Mouse (Mus musculus) forebrain, embryonic 15.5 days (tissue): ENCODE data around the gene Cep152. TPM values are rescaled to one million over a fixed set of nuclear protein-coding genes. Genes with fewer than 3 reads are reported as not detected.

Experiments used
- ATAC-seq: fragments of 200-750 bp; cut with Nextera tagmentation; replicated peaks from 2 replicates; pipeline ENCODE4 v1.8.0; 2017; ENCODE audit warnings: mild to moderate bottlenecking, moderate TSS enrichment, moderate library complexity
- H3K27ac ChIP-seq: fragments of 300-500 bp; sonication (generic); replicated peaks from 2 replicates; pipeline ENCODE4 v1.5.1; 2015; ENCODE audit warnings: mild to moderate bottlenecking, inconsistent platforms
- H3K27me3 ChIP-seq: fragments of 300-500 bp; sonication (generic); 2 replicates; pipeline ENCODE4 v1.6.1; 2015; ENCODE audit warnings: inconsistent platforms
- H3K36me3 ChIP-seq: fragments of 300-500 bp; sonication (generic); 2 replicates; pipeline ENCODE4 v1.6.1; 2015; ENCODE audit warnings: mild to moderate bottlenecking, inconsistent platforms
- H3K4me1 ChIP-seq: fragments of 300-500 bp; sonication (generic); 2 replicates; pipeline ENCODE4 v1.6.1; 2015; ENCODE audit warnings: inconsistent platforms
- H3K4me2 ChIP-seq: fragments of 300-500 bp; sonication (generic); replicated peaks from 2 replicates; pipeline ENCODE4 v1.6.1; 2015; ENCODE audit warnings: mild to moderate bottlenecking, inconsistent platforms
- H3K4me3 ChIP-seq: fragments of 300-500 bp; sonication (generic); 2 replicates; pipeline ENCODE4 v1.5.1; 2015; ENCODE audit warnings: mild to moderate bottlenecking, inconsistent platforms
- H3K9ac ChIP-seq: fragments of 300-500 bp; sonication (generic); replicated peaks from 2 replicates; pipeline ENCODE4 v1.6.1; 2015; ENCODE audit warnings: mild to moderate bottlenecking, inconsistent platforms
- H3K9me3 ChIP-seq: fragments of 300-500 bp; sonication (generic); 2 replicates; pipeline ENCODE4 v1.6.1; 2016; ENCODE audit warnings: inconsistent platforms
- WGBS: fragments of 180-500 bp; shearing (Covaris S2); methylation state at CpG from one replicate; pipeline ENCODE4 v1.1.7; 2015; ENCODE audit warnings: mixed read lengths; 5-methylcytosine and 5-hydroxymethylcytosine counted together
- polyA plus RNA-seq: library from polyadenylated mRNA; unstranded; fragments of >200 nt; fragmentation: Nextera tagmentation; extraction: Ambion mirVana; gene quantifications from 2 replicates; pipeline ENCODE4 v1.2.1, GENCODE M21; 2015

Cep152 gene
- polyA plus RNA-seq, 1 experiment from 2014 or later = 4.4 TPM

DNA sequence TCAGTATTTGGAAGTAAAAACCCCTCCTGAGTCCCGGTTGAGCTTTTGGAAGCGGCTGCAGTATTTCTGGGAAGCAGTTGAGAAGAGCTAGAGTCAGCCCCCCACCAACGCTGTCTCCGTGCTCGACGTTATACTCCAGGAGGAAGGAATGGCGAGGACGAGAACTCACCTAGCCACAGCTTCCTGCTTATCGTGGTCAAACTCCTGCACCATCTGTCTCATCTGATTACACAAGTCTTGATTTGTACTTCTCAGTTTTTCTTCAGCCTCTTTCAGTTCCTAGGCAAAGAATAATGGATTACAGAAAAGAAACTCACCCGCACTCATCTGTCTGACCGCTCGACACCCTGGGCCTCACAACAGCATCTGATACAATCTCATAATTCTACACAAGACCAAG lies 35.6 kb downstream of the Cep152 start:
- ATAC-seq = no peak
- no peak overlapping the region for H3K4me3 ChIP-seq
- H3K36me3 ChIP-seq = peaks cover 37% of the 10 kb centered on the region
- H3K9ac ChIP-seq = no peak overlapping the region
- H3K4me1 ChIP-seq = no peaks in the 10 kb centered on the region
- H3K9me3 ChIP-seq = no peaks in the 10 kb centered on the region
- WGBS = 94% methylated on average over 12 of the region's 12 CpGs
- no peak overlapping the region for H3K4me2 ChIP-seq
- no peak overlapping the region for H3K27ac ChIP-seq
- H3K27me3 ChIP-seq = no peaks in the 10 kb centered on the region

DNA sequence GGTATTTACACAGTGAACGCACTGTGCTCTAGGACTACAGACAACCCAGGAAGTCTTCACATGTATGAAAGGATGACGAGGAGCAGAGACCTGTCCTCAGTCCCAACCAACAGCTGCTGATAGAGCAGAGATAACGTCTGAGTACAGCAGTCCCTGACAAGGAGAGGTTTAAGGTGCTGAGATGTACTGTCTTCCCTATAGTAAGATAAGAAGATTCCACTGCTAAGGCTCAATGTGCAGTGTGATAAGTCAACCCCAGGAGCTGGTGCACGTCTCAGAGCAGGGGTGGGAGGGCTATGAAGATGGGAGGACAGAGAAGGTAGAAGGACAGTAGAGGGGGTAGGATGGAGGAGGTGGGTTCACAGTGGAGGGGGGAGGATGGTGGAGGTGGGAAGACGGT lies 43.8 kb downstream of the Cep152 start:
- Histone ChIP-seq H3K4me1 (no peaks in the 10 kb centered on the region), H3K27ac (no peak overlapping the region), H3K9ac (no peak overlapping the region), H3K9me3 (no peaks in the 10 kb centered on the region), H3K4me2 (no peak overlapping the region), H3K27me3 (no peaks in the 10 kb centered on the region), H3K36me3 (peaks cover 39% of the 10 kb centered on the region), H3K4me3 (no peak overlapping the region)
- ATAC-seq = no peak
- 91% methylated on average over 5 of the region's 5 CpGs for WGBS

DNA sequence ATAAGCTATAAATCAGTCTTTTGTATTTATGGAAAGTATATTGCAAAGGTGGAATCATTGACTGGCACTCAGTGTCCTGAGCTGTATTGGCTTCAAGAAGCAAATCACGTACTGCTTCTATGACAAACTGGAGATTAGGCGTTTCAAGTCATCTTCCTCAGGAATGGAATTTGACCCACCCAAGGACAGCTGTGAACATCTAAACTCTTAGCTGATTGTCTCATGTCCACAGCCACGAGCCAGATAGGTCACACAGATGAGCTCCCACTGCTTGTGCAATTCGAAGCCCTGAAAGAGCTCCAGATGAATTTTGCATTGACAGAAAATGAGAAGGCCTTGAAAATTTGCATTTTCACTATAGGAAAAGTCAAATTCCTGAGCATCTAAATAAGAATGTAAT lies 47.2 kb downstream of the Cep152 start:
- ATAC-seq = no peak
- peaks cover 35% of the 10 kb centered on the region; the same call in 1 of the 2 replicates for H3K36me3 ChIP-seq
- no peak overlapping the region for H3K4me3 ChIP-seq
- no peak overlapping the region for H3K4me2 ChIP-seq
- no peaks in the 10 kb centered on the region for H3K4me1 ChIP-seq
- no peak overlapping the region for H3K9ac ChIP-seq
- no peaks in the 10 kb centered on the region for H3K27me3 ChIP-seq
- H3K9me3 ChIP-seq = no peaks in the 10 kb centered on the region
- no peak overlapping the region for H3K27ac ChIP-seq
- WGBS = 86% methylated on average over 4 of the region's 4 CpGs

DNA sequence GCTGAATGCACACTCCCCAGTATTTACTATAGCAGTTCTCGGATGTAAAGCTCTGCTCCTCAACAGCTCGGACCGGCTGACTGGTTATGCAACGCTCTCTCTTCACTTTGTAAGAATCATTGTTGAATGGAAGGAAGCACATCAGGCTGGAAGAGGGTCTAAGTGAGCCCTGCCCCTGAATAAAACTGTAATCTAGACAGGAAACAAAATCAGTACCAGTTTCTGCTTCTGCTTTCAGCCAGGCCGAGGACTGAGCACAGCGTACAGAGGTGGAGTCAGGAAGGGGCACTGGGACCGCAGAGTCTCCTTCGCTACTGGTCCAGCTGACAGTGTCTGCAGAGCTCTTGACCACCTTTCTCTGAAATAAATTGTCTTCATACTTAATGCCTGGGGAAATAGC lies 48.4 kb downstream of the Cep152 start:
- WGBS = 90% methylated on average over 8 of the region's 8 CpGs
- Histone ChIP-seq H3K4me1 (no peaks in the 10 kb centered on the region), H3K9ac (no peak overlapping the region), H3K27ac (no peak overlapping the region), H3K4me3 (no peak overlapping the region), H3K36me3 (peaks cover 27% of the 10 kb centered on the region; the same call in 1 of the 2 replicates), H3K4me2 (no peak overlapping the region), H3K9me3 (no peaks in the 10 kb centered on the region), H3K27me3 (no peaks in the 10 kb centered on the region)
- ATAC-seq = no peak

DNA sequence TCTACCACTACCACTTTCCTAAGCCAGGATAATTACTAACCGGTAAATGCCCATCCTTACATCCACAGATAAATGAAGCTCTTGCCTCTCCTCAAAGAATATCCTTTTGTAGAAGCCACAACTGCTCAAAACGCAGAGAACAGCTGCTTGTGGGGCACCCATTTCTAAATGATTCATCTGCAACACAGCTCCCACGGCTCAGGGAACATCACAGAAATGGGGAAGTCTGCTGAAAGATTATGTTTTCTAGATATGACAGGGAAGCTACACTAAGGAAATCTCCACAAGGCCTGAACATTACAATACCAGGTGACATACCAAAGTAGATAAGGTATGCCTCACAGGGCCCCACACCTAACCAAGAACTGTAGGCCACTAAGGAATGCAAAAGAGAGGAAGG lies 49.1 kb downstream of the Cep152 start:
- Histone ChIP-seq H3K9me3 (no peaks in the 10 kb centered on the region), H3K4me1 (no peaks in the 10 kb centered on the region), H3K27me3 (no peaks in the 10 kb centered on the region), H3K36me3 (peaks cover 20% of the 10 kb centered on the region; the same call in 1 of the 2 replicates), H3K9ac (no peak overlapping the region), H3K4me3 (no peak overlapping the region), H3K4me2 (no peak overlapping the region), H3K27ac (no peak overlapping the region)
- WGBS = 91% methylated on average over 3 of the region's 3 CpGs
- no peak for ATAC-seq

- no peaks in the 10 kb centered on the region for H3K27me3 ChIP-seq
- no peaks in the 10 kb centered on the region for H3K9me3 ChIP-seq
- H3K4me1 ChIP-seq = no peaks in the 10 kb centered on the region
- 87% methylated on average over 11 of the region's 11 CpGs for WGBS
- no peak overlapping the region for H3K9ac ChIP-seq
- no peak for ATAC-seq
- H3K4me2 ChIP-seq = no peak overlapping the region
- peaks cover 12% of the 10 kb centered on the region; the same call in 1 of the 2 replicates for H3K36me3 ChIP-seq
- no peak overlapping the region for H3K4me3 ChIP-seq
- H3K27ac ChIP-seq = no peak overlapping the region
These were observed 61.0 kb downstream of the Cep152 start for GRCm38 (mm10) chr2:125563884-125564283.

- WGBS = 77% methylated on average over 8 of the region's 8 CpGs
- no peak for ATAC-seq
- no peak overlapping the region for H3K4me2 ChIP-seq
These were observed 62.5 kb downstream of the Cep152 start for GRCm38 (mm10) chr2:125562407-125562806.

DNA sequence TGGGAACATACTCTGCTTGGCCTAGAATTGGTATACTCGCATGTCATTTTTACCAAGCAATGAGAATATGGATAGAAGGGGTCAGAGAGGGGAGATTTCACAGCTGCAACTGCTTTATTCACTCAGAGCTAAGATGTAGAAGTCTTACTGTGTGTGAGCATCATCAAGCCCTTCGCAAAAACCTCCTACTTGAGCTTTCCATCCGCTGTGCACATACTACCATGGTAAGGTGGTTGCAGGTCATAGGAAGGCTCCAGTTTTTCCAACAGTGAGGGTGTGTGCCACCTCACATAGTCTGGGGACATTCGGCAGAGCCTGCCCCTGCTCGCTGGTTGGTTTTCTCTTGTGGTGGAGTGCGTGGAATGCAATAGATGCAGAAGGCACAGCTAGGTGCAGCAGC lies 64.9 kb downstream of the Cep152 start:
- Histone ChIP-seq H3K9ac (no peak overlapping the region), H3K27ac (no peak overlapping the region), H3K4me1 (no peaks in the 10 kb centered on the region), H3K27me3 (no peaks in the 10 kb centered on the region), H3K36me3 (peaks cover 3% of the 10 kb centered on the region; the same call in 1 of the 2 replicates), H3K4me3 (no peak overlapping the region), H3K4me2 (no peak overlapping the region), H3K9me3 (no peaks in the 10 kb centered on the region)
- 89% methylated on average over 6 of the region's 6 CpGs for WGBS
- ATAC-seq = no peak

More at GRCm38 (mm10) chr2:125562407-125562806, 62.5 kb downstream of the Cep152 start:
- no peak overlapping the region for H3K4me3 ChIP-seq
- H3K36me3 ChIP-seq = peaks cover 6% of the 10 kb centered on the region; the same call in 1 of the 2 replicates
- H3K9ac ChIP-seq = no peak overlapping the region
- H3K4me1 ChIP-seq = no peaks in the 10 kb centered on the region
- H3K9me3 ChIP-seq = no peaks in the 10 kb centered on the region
- H3K27me3 ChIP-seq = no peaks in the 10 kb centered on the region
- no peak overlapping the region for H3K27ac ChIP-seq

DNA sequence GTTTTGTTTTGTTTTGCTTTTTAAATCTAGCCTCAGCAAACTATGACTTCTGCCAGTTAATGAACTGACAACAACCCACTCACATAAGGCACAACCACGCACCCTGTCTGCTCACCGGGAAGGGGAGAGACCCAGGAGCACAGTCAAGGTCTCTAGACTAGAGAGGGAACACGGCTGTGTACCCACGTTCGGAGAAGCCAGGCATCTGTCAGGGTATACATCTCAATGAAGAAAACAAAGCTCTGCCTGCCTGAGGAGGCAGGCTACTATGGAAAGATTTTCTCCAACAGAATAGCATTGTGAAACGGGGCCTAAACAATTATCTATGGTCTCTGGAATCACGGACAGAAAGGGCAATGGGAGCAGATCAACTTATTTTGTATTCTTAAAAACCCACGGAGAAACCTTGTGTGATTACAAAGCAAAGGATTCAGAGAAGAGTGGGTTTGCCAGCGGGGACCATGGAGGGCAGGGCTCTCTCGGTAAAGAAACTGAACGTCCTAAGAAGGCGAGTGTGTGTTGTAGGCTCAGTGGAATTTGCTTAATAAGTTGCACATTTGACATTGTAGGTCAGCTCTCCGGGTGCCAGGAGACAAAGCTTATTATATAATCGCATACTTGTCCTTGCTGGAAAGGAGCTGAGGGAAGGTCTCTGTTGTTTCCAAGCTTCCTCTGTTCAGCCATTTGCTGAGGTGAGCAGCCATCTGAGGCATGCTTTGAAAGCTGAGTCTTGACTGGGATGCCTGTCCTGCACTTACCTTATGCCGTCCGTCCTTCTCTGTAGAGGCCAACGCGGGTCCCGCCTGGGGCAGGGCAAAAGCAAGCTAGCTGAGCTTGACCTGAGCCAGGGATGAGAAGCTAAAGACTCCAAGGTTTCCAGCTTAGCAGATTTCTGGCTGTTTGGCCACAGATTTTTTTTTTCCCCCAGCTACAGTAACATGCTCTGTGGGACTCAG lies 66.0 kb downstream of the Cep152 start:
- no peak for ATAC-seq
- Histone ChIP-seq H3K9ac (no peak overlapping the region), H3K4me3 (no peak overlapping the region), H3K4me1 (no peaks in the 10 kb centered on the region), H3K27me3 (no peaks in the 10 kb centered on the region), H3K9me3 (no peaks in the 10 kb centered on the region), H3K27ac (no peak overlapping the region), H3K36me3 (no peaks in the 10 kb centered on the region), H3K4me2 (no peak overlapping the region)
- WGBS = 59% methylated on average over 19 of the region's 19 CpGs

DNA sequence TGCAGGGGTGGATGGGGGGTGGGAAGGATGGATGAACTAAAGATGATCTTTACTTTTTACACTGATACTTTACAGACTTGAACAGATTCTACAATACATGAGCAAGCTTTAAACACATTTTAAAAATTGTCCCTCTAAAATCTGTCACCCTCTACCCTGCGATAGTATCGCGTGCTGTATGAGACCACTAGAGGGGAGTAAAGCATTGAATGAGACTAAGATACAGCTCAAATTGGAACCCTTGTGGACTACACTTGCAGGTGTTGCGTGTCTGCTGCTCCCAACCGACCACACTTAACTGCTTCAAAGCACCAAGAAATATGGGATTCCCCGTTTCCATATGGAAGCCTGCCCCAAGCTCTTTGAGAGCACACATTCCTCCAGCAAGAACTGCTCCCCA lies 69.1 kb downstream of the Cep152 start:
- no peak overlapping the region for H3K4me2 ChIP-seq
- no peak for ATAC-seq
- H3K4me1 ChIP-seq = no peaks in the 10 kb centered on the region
- H3K27me3 ChIP-seq = no peaks in the 10 kb centered on the region
- 80% methylated on average over 6 of the region's 6 CpGs for WGBS
- no peaks in the 10 kb centered on the region for H3K36me3 ChIP-seq
- H3K9ac ChIP-seq = no peak overlapping the region
- no peak overlapping the region for H3K4me3 ChIP-seq
- H3K27ac ChIP-seq = no peak overlapping the region
- no peaks in the 10 kb centered on the region for H3K9me3 ChIP-seq

DNA sequence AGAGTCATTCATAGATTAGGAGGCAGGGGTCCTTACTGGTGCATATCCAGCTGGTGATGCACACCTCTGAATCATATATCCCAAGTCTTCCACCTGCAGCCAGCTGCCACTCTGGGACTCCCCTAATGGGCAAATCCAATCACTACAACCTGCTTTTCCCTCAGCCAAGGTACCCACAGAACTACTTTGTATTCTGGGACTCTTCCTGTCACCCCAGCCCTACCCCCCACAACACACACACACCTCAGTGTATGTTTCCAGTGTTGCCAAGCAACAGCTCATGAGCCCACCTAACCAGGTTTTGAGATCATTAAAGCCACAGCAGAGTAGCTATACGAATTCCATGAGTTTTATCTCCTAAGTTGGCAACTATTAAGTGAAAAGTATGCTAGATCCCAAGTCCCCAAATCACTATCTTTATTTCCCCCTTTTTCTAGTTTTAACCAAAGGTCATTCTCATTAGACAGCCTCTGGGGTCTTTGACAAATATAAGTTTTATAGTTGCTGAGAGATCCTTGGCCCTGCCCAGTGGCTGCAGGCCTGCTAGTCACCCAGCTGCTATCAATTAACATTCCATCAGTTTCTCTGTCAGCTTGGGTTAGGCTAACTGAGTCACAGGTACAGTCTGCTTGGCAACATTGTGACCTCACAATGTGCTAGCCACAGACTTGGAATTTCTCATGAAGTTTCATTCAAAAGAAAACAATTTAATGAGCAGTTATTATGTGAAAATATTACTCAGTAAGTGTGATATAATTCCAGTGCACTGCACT lies 75.9 kb downstream of the Cep152 start:
- H3K9me3 ChIP-seq = no peaks in the 10 kb centered on the region
- no peak overlapping the region for H3K4me2 ChIP-seq
- no peaks in the 10 kb centered on the region for H3K4me1 ChIP-seq
- H3K27me3 ChIP-seq = no peaks in the 10 kb centered on the region
- ATAC-seq = no peak
- no peaks in the 10 kb centered on the region for H3K36me3 ChIP-seq
- no peak overlapping the region for H3K27ac ChIP-seq
- 67% methylated on average over 1 of the region's 1 CpGs for WGBS
- no peak overlapping the region for H3K9ac ChIP-seq
- H3K4me3 ChIP-seq = no peak overlapping the region

DNA sequence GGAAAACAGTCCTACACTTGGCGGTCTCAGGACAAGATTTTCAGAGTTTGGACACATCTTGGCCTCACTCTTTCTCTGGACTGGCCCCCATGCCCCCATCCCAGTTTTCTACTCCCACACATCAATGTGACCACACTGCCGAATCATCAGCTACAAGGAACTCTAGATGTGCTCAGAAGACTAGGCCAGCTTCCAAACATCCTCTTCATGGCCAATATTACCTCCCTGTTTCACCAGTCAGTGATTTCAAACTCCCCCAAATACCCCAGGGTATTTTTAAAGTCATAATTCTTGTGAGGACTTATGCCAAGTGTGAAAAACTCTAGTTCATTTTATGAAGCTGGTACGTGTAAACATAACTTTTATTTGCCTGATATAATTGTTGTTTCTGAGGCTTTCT lies 79.9 kb downstream of the Cep152 start:
- Histone ChIP-seq H3K9ac (no peak overlapping the region), H3K4me3 (no peak overlapping the region), H3K4me2 (no peak overlapping the region), H3K36me3 (no peaks in the 10 kb centered on the region), H3K27ac (no peak overlapping the region), H3K4me1 (no peaks in the 10 kb centered on the region), H3K27me3 (no peaks in the 10 kb centered on the region), H3K9me3 (no peaks in the 10 kb centered on the region)
- 91% methylated on average over 3 of the region's 3 CpGs for WGBS
- no peak for ATAC-seq
